Mouse (Mus musculus): ENCODE data around the gene Fcmr. TPM values are rescaled to one million over a fixed set of nuclear protein-coding genes. Genes with fewer than 3 reads are reported as not detected.

The Fcmr gene
- polyA plus RNA-seq, 1 experiment: 16.2 TPM

DNA sequence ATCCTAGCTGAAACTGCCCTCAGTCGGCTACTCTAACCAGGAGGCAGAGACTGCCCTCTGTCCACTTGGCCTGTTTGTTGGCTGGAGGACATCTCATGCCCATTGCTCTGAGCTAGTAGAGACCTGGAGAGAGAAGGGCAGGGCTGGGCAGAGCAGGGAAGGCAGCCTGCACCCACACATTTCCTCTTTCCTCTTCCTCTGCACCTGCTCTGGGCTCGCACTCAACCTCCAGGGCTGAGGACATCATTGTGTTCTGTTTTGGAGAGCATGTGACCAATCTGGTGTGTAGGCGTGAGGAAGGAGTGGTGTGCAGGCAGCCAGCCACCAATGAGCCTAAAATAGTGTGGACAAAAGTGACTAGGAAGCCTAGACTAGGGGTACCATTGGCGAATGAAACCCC is 1.2 kb upstream of the Fcmr start:
- no peaks in the 10 kb centered on the region for H3K4me1 ChIP-seq (ENCODE audit: control insufficient read depth, insufficient read depth, low read length)
- no peak for DNase-seq
- H3K27ac ChIP-seq (ENCODE audit: insufficient read depth, low read depth, low read length): no peak overlapping the region
- no peak overlapping the region for H3K4me3 ChIP-seq (ENCODE audit: insufficient read depth, low read depth, low read length)
- TF ChIP-seq POLR2A (IDR thresholded peaks at IDR 0.05; ENCODE audit: low read depth, low read length): no peak
- no peak for TF ChIP-seq CTCF (conservative IDR thresholded peaks at IDR 0.05; ENCODE audit: insufficient read depth, insufficient read length, low read depth, low read length)
- no peaks in the 10 kb centered on the region for H3K27me3 ChIP-seq (replicated peaks; ENCODE audit: control insufficient read depth, insufficient read depth, low read length)
- whole genome bisulfite sequencing: 77% methylated on average over 4 of the region's 4 CpGs
- no peaks in the 10 kb centered on the region for H3K36me3 ChIP-seq (ENCODE audit: control insufficient read depth, insufficient read depth, low read length)

GRCm38 (mm10) chr1:130864741-130865140 is 728 bp upstream of the Fcmr start:
- TF ChIP-seq POLR2A (IDR thresholded peaks at IDR 0.05; ENCODE audit: low read depth, low read length) (no peak), CTCF (conservative IDR thresholded peaks at IDR 0.05; ENCODE audit: insufficient read depth, insufficient read length, low read depth, low read length) (no peak)
- Histone ChIP-seq H3K4me3 (ENCODE audit: insufficient read depth, low read depth, low read length) (no peak overlapping the region), H3K27me3 (replicated peaks; ENCODE audit: control insufficient read depth, insufficient read depth, low read length) (no peaks in the 10 kb centered on the region), H3K36me3 (ENCODE audit: control insufficient read depth, insufficient read depth, low read length) (no peaks in the 10 kb centered on the region), H3K4me1 (ENCODE audit: control insufficient read depth, insufficient read depth, low read length) (no peaks in the 10 kb centered on the region), H3K27ac (ENCODE audit: insufficient read depth, low read depth, low read length) (no peak overlapping the region)
- no peak for DNase-seq
- WGBS: 93% methylated on average over 5 of the region's 5 CpGs

- 90% methylated on average over 2 of the region's 2 CpGs for WGBS
- Histone ChIP-seq H3K4me3 (ENCODE audit: insufficient read depth, low read depth, low read length) (no peak overlapping the region), H3K4me1 (ENCODE audit: control insufficient read depth, insufficient read depth, low read length) (no peaks in the 10 kb centered on the region), H3K36me3 (ENCODE audit: control insufficient read depth, insufficient read depth, low read length) (no peaks in the 10 kb centered on the region), H3K27me3 (replicated peaks; ENCODE audit: control insufficient read depth, insufficient read depth, low read length) (no peaks in the 10 kb centered on the region), H3K27ac (ENCODE audit: insufficient read depth, low read depth, low read length) (no peak overlapping the region)
- TF ChIP-seq CTCF (conservative IDR thresholded peaks at IDR 0.05; ENCODE audit: insufficient read depth, insufficient read length, low read depth, low read length) (no peak), POLR2A (IDR thresholded peaks at IDR 0.05; ENCODE audit: low read depth, low read length) (no peak)
- DNase-seq: no peak
These were observed 7.4 kb downstream of the Fcmr start for GRCm38 (mm10) chr1:130872912-130873311.

- no peak overlapping the region for H3K4me3 ChIP-seq (ENCODE audit: insufficient read depth, low read depth, low read length)
- WGBS: 34% methylated on average over 3 of the region's 3 CpGs
- TF ChIP-seq POLR2A (IDR thresholded peaks at IDR 0.05; ENCODE audit: low read depth, low read length): no peak
- peak; percentile 71 for TF ChIP-seq CTCF (conservative IDR thresholded peaks at IDR 0.05; ENCODE audit: insufficient read depth, insufficient read length, low read depth, low read length)
- H3K27me3 ChIP-seq (replicated peaks; ENCODE audit: control insufficient read depth, insufficient read depth, low read length): no peaks in the 10 kb centered on the region
- no peak overlapping the region for H3K27ac ChIP-seq (ENCODE audit: insufficient read depth, low read depth, low read length)
- H3K36me3 ChIP-seq (ENCODE audit: control insufficient read depth, insufficient read depth, low read length): no peaks in the 10 kb centered on the region
- no peaks in the 10 kb centered on the region for H3K4me1 ChIP-seq (ENCODE audit: control insufficient read depth, insufficient read depth, low read length)
- DNase-seq: peak; percentile 75
These were observed 9.7 kb downstream of the Fcmr start for GRCm38 (mm10) chr1:130875139-130875538.

GRCm38 (mm10) chr1:130875910-130876309 is 10.4 kb downstream of the Fcmr start:
- WGBS: 83% methylated on average over 3 of the region's 3 CpGs
- DNase-seq: no peak
- Histone ChIP-seq H3K4me1 (ENCODE audit: control insufficient read depth, insufficient read depth, low read length) (no peaks in the 10 kb centered on the region), H3K27me3 (replicated peaks; ENCODE audit: control insufficient read depth, insufficient read depth, low read length) (no peaks in the 10 kb centered on the region), H3K27ac (ENCODE audit: insufficient read depth, low read depth, low read length) (no peak overlapping the region), H3K36me3 (ENCODE audit: control insufficient read depth, insufficient read depth, low read length) (no peaks in the 10 kb centered on the region), H3K4me3 (ENCODE audit: insufficient read depth, low read depth, low read length) (no peak overlapping the region)
- TF ChIP-seq POLR2A (IDR thresholded peaks at IDR 0.05; ENCODE audit: low read depth, low read length): no peak
- no peak for TF ChIP-seq CTCF (conservative IDR thresholded peaks at IDR 0.05; ENCODE audit: insufficient read depth, insufficient read length, low read depth, low read length)

GRCm38 (mm10) chr1:130876931-130877509 is 11.6 kb downstream of the Fcmr start:
- DNase-seq: peak; percentile 75
- WGBS: 21% methylated on average over 3 of the region's 3 CpGs
- no peaks in the 10 kb centered on the region for H3K27me3 ChIP-seq (replicated peaks; ENCODE audit: control insufficient read depth, insufficient read depth, low read length)

GRCm38 (mm10) chr1:130877889-130878614 is 12.6 kb downstream of the Fcmr start:
- DNase-seq: peak; percentile 32
- TF ChIP-seq POLR2A (IDR thresholded peaks at IDR 0.05; ENCODE audit: low read depth, low read length) (no peak), CTCF (conservative IDR thresholded peaks at IDR 0.05; ENCODE audit: insufficient read depth, insufficient read length, low read depth, low read length) (no peak)
- H3K27ac ChIP-seq (ENCODE audit: insufficient read depth, low read depth, low read length): no peak overlapping the region
- no peaks in the 10 kb centered on the region for H3K4me1 ChIP-seq (ENCODE audit: control insufficient read depth, insufficient read depth, low read length)
- peak overlapping the region; percentile 15 for H3K4me3 ChIP-seq (ENCODE audit: insufficient read depth, low read depth, low read length)
- no peaks in the 10 kb centered on the region for H3K36me3 ChIP-seq (ENCODE audit: control insufficient read depth, insufficient read depth, low read length)
- WGBS: 2% methylated on average over 43 of the region's 43 CpGs
- H3K27me3 ChIP-seq (replicated peaks; ENCODE audit: control insufficient read depth, insufficient read depth, low read length): no peaks in the 10 kb centered on the region

More at GRCm38 (mm10) chr1:130876931-130877509, 11.6 kb downstream of the Fcmr start:
- no peaks in the 10 kb centered on the region for H3K4me1 ChIP-seq (ENCODE audit: control insufficient read depth, insufficient read depth, low read length)
- TF ChIP-seq CTCF (conservative IDR thresholded peaks at IDR 0.05; ENCODE audit: insufficient read depth, insufficient read length, low read depth, low read length): peak; percentile 31
- TF ChIP-seq POLR2A (IDR thresholded peaks at IDR 0.05; ENCODE audit: low read depth, low read length): no peak
- H3K36me3 ChIP-seq (ENCODE audit: control insufficient read depth, insufficient read depth, low read length): no peaks in the 10 kb centered on the region
- H3K4me3 ChIP-seq (ENCODE audit: insufficient read depth, low read depth, low read length): no peak overlapping the region
- no peak overlapping the region for H3K27ac ChIP-seq (ENCODE audit: insufficient read depth, low read depth, low read length)

All from kidney, adult 2 months (tissue).